Mouse (Mus musculus) ES-E14 (cell line): Measurements from ENCODE around the gene Abca7.

Experiments
- CHD2 ChIP-seq: IDR thresholded peaks from 2 replicates; pipeline ENCODE4 v1.6.1; 2014; ENCODE audit warnings: mild to moderate bottlenecking, low read depth, low read length, inconsistent platforms
- HCFC1 ChIP-seq: IDR thresholded peaks from 2 replicates; pipeline ENCODE4 v1.6.1; 2012; ENCODE audit warnings: low read length, inconsistent platforms, borderline replicate concordance; ENCODE audit not compliant: insufficient read depth
- ZNF384 ChIP-seq: IDR thresholded peaks from 2 replicates; pipeline ENCODE4 v1.6.1; 2012; ENCODE audit warnings: low read depth, low read length, inconsistent platforms

DNA sequence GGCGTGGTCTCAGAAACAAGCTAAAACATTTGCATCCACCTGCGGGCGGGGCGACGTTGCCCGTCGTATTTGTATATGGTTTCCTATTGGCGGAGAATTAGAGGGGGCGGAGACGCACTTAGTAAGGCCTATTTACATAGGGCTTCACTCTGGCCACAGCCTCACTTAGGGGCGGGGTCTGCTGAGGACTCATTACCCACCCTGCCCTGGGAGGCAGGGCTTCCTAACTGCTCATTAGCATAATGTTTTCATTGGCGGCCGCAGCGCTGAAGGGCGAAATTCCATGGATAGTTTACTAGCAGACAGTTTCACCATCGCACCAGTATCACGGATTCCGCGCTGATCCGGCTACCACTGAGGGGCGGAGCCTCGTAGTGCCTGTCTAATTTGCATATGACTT lies 11.4 kb upstream of the Abca7 start:
- TF ChIP-seq HCFC1 (no peak), ZNF384 (no peak), CHD2 (no peak)
